In the genomic region with DNA sequence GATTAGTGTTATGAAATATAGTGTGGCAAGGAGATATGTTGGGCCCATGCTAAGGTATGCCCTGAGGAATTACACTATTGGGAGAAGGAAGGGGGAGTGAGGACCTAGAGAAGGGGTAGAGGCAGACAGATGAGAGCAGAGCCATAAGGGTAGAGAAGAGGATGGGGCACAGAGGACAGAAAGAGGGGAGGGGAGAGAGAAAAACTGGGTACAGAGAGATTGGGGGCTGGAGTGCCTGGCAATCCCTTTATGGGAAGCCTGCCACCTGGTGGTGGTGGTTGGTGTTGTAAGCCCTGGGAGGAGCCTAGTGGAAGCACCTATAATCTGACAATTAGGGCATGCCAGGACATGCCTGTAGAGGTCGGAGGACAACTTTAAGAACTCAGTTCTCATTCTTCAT, we compare ENCODE assay signal across 8 mouse cellular contexts. TPM values are rescaled to one million over a fixed set of nuclear protein-coding genes. Genes with fewer than 3 reads are reported as not detected.
A peak's percentile ranks its signal among the peaks of the same experiment; 100 is the strongest.
DNase-seq lines count a peak whose midpoint lies in the region; ATAC-seq lines count a peak whose summit lies in the region.

No protein-coding gene starts in this region.

- peak; percentile 100 for ATAC-seq in megakaryocyte progenitor cell, adult 5-6 weeks (replicated peaks; ENCODE audit: poor library complexity)

- peak; percentile 87 for DNase-seq in R1 (ENCODE audit: low read depth, low spot score)
- peak; percentile 71 for DNase-seq in cerebellum, adult 9-11 months
- peak; percentile 41 to 69 for DNase-seq in frontal cortex, postnatal 10 days (ENCODE audit: low spot score in 2 of 2)
- peak; percentile 24 for DNase-seq in hindlimb bud, embryonic 11.5 days (ENCODE audit: extremely low spot score, low read depth, low spot score)
- peak; percentile 86 to 94 for DNase-seq in left cerebral cortex, adult 18-20 months (ENCODE audit: low spot score in 2 of 2)
- DNase-seq in right cerebral cortex, adult 2 months (ENCODE audit: low spot score in 2 of 2), result peak; percentile 90
- DNase-seq in urinary bladder, adult 2 months (ENCODE audit: low spot score), result peak; percentile 68

RNA-seq across cellular contexts. Expression of a gene that starts 39.4 kb away (rescaled TPM):
- 10 to 100 TPM; 16.3 to 17.4 TPM for total RNA-seq in left cerebral cortex, adult 18-20 months (2021)
- total RNA-seq in megakaryocyte progenitor cell, adult 5-6 weeks (2015), result 4.5 and 5.8 TPM in 2 replicates
- total RNA-seq in megakaryocyte progenitor cell, adult 5-6 weeks (2017), result 2.1 and 4.1 TPM in 2 replicates
- 15.8 and 18.1 TPM in 2 replicates for polyA plus RNA-seq in urinary bladder, adult 2 months (2012; rRNA removed)

RNA-seq across cellular contexts. Expression of a gene that starts 47.0 kb away (rescaled TPM):
- total RNA-seq in left cerebral cortex, adult 18-20 months (2021), result 10 to 100 TPM; 10.6 to 10.7 TPM
- total RNA-seq in megakaryocyte progenitor cell, adult 5-6 weeks (2015), result 1.9 and 3.2 TPM in 2 replicates
- 4.8 and 5.0 TPM in 2 replicates for total RNA-seq in megakaryocyte progenitor cell, adult 5-6 weeks (2017)
- 3.7 and 4.4 TPM in 2 replicates for polyA plus RNA-seq in urinary bladder, adult 2 months (2012; rRNA removed)

Comparison
In these comparisons a context has a peak if more than half of its experiments do, and no peak if none do; other contexts are left out.
1. Peak in every context shown above with its lines: DNase-seq and ATAC-seq.
2. DNase-seq: peak in every context shown above with its lines; median percentile 90 in left cerebral cortex, adult 18-20 months; 90 in right cerebral cortex, adult 2 months; 87 in R1; 71 in cerebellum, adult 9-11 months; 68 in urinary bladder, adult 2 months; 55 in frontal cortex, postnatal 10 days; 24 in hindlimb bud, embryonic 11.5 days.